Mouse (Mus musculus) liver, embryonic 11.5 days (tissue): Measurements from ENCODE around the gene Vldlr. TPM values are rescaled to one million over a fixed set of nuclear protein-coding genes. Genes with fewer than 3 reads are reported as not detected.

Source experiments
- ATAC-seq: fragments of 200-750 bp; cut with Nextera tagmentation; replicated peaks from 2 replicates; pipeline ENCODE4 v1.8.0; 2017; ENCODE audit warnings: moderate number of reproducible peaks, mild to moderate bottlenecking, moderate TSS enrichment, moderate library complexity; ENCODE audit not compliant: low FRiP score
- DNase-seq: peaks from one replicate; pipeline ENCODE4 v3.0.0-alpha.2; 2017; ENCODE audit warnings: low spot score
- H3K27ac ChIP-seq: fragments of 300-500 bp; sonication (generic); 2 replicates; pipeline ENCODE4 v1.5.1; 2014; ENCODE audit warnings: mild to moderate bottlenecking, low read depth, low read length, control low read depth
- H3K27me3 ChIP-seq: fragments of 300-500 bp; sonication (generic); replicated peaks from 2 replicates; pipeline ENCODE4 v1.6.1; 2014; ENCODE audit warnings: low read length, mixed read lengths; ENCODE audit not compliant: control insufficient read depth, insufficient read depth
- H3K36me3 ChIP-seq: fragments of 300-500 bp; sonication (generic); 2 replicates; pipeline ENCODE4 v1.6.1; 2014; ENCODE audit warnings: mild to moderate bottlenecking, low read length, moderate library complexity, mixed read lengths; ENCODE audit not compliant: control insufficient read depth, insufficient read depth
- H3K4me1 ChIP-seq: fragments of 300-500 bp; sonication (generic); replicated peaks from 2 replicates; pipeline ENCODE4 v1.6.1; 2014; ENCODE audit warnings: low read length, mixed read lengths; ENCODE audit not compliant: control insufficient read depth, insufficient read depth
- H3K4me2 ChIP-seq: fragments of 300-500 bp; sonication (generic); 2 replicates; pipeline ENCODE4 v1.6.1; 2014; ENCODE audit warnings: mild to moderate bottlenecking, control low read depth, moderate library complexity
- H3K4me3 ChIP-seq: fragments of 300-500 bp; sonication (generic); 2 replicates; pipeline ENCODE4 v1.5.1; 2014; ENCODE audit warnings: low read depth, low read length, control low read depth
- H3K9ac ChIP-seq: fragments of 300-500 bp; sonication (generic); 2 replicates; pipeline ENCODE4 v1.6.1; 2014; ENCODE audit warnings: low read depth, low read length, control low read depth
- H3K9me3 ChIP-seq: fragments of 300-500 bp; sonication (generic); 2 replicates; pipeline ENCODE4 v1.6.1; 2016; ENCODE audit warnings: low read length, inconsistent platforms, mixed read lengths; ENCODE audit not compliant: control insufficient read depth
- WGBS: fragments of 180-500 bp; shearing (Covaris S2); extraction: QIAGEN DNeasy Blood & Tissue Kit; methylation state at CpG from one replicate; pipeline ENCODE4 v1.1.7; 2014; 5-methylcytosine and 5-hydroxymethylcytosine counted together
- polyA plus RNA-seq: library from polyadenylated mRNA; unstranded; fragments of >200 nt; fragmentation: Nextera tagmentation; extraction: Ambion mirVana; gene quantifications from 2 replicates; pipeline ENCODE4 v1.2.1, GENCODE M21; 2014

Vldlr gene
- polyA plus RNA-seq, 1 experiment from 2014 or later: 5.6 TPM

GRCm38 (mm10) chr19:27203711-27204238 lies 12.5 kb upstream of the Vldlr start:
- H3K4me1 ChIP-seq: no peaks in the 10 kb centered on the region
- H3K9me3 ChIP-seq: no peaks in the 10 kb centered on the region
- DNase-seq (no peak), ATAC-seq (no peak)
- no peak overlapping the region for H3K9ac ChIP-seq
- no peaks in the 10 kb centered on the region for H3K27me3 ChIP-seq
- no peak overlapping the region for H3K27ac ChIP-seq
- 74% methylated on average over 9 of the region's 9 CpGs for WGBS
- H3K4me2 ChIP-seq: no peak overlapping the region
- no peak overlapping the region for H3K4me3 ChIP-seq
- no peaks in the 10 kb centered on the region for H3K36me3 ChIP-seq

DNA sequence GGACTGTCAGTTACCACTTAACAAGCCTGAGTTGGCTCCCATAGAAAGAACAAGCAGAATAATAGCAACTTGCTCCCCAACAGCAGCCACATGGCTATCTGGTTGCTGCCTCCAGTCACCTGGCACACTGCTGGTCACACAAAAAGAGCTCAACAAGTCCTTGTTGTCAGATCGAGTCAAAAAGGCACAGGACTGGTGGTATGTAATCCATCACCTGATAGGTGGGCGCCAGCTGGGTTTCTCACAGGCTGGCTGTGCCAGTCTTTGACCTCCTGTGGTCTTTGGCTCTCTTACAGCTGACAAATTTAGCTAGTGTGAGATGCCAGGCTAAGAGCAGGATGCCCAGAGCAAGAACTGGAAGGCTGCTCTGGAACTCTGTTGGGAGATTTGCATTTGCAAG lies 5.3 kb upstream of the Vldlr start:
- DNase-seq: no peak
- no peak overlapping the region for H3K4me2 ChIP-seq
- no peaks in the 10 kb centered on the region for H3K36me3 ChIP-seq
- H3K27me3 ChIP-seq: peaks cover 16% of the 10 kb centered on the region
- ATAC-seq: no peak
- H3K27ac ChIP-seq: no peak overlapping the region
- H3K9ac ChIP-seq: no peak overlapping the region
- 65% methylated on average over 2 of the region's 2 CpGs for WGBS
- H3K4me3 ChIP-seq: no peak overlapping the region
- no peaks in the 10 kb centered on the region for H3K9me3 ChIP-seq
- H3K4me1 ChIP-seq: no peaks in the 10 kb centered on the region

GRCm38 (mm10) chr19:27215596-27215995 lies 688 bp upstream of the Vldlr start:
- Histone ChIP-seq H3K4me1 (peaks cover 2% of the 10 kb centered on the region), H3K9me3 (no peaks in the 10 kb centered on the region), H3K27me3 (peaks cover 48% of the 10 kb centered on the region), H3K36me3 (no peaks in the 10 kb centered on the region), H3K4me2 (no peak overlapping the region), H3K9ac (no peak overlapping the region), H3K4me3 (no peak overlapping the region), H3K27ac (no peak overlapping the region)
- ATAC-seq (no peak), DNase-seq (no peak)
- WGBS: 65% methylated on average over 4 of the region's 4 CpGs

- peak overlapping the region; percentile 50 for H3K9ac ChIP-seq
- peak overlapping the region; percentile 68 for H3K4me2 ChIP-seq
- DNase-seq (peak; percentile 56), ATAC-seq (peak; percentile 65)
- H3K27ac ChIP-seq: no peak overlapping the region; the same call in 1 of the 2 replicates
- peaks cover 48% of the 10 kb centered on the region for H3K27me3 ChIP-seq
- WGBS: under 1% methylated on average over 35 of the region's 62 CpGs
- no peaks in the 10 kb centered on the region for H3K9me3 ChIP-seq
- peak overlapping the region; percentile 63 for H3K4me3 ChIP-seq
- no peaks in the 10 kb centered on the region for H3K36me3 ChIP-seq
- peaks cover 2% of the 10 kb centered on the region for H3K4me1 ChIP-seq
Observed at GRCm38 (mm10) chr19:27216767-27217403, 601 bp downstream of the Vldlr start.

DNA sequence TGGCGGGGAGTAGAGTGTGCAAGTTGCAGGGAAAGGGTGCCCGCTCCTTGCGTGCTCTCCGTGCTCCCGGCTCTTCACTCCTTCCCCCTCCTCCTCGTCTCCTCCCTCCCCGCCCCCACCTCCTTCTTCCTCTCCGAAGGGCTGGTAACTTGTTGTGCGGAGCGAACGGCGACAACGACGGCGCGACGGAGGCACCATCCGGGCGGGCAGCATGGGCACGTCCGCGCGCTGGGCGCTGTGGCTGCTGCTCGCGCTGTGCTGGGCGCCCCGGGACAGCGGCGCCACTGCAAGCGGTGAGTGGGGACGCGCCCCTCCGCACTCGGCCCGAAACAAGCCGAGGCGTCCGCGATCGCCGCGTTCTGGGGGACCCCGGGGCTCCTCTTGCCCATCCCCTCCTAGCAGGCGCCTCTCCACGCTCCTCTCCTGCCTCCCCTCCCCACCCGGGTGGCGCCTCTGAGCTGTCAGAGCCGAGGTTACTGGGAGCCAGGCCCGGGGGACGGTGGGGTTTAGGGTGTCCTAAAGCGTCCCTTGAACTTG lies 1.2 kb downstream of the Vldlr start:
- ATAC-seq: peak; percentile 32
- peak overlapping the region; percentile 50 for H3K9ac ChIP-seq
- H3K4me3 ChIP-seq: peak overlapping the region; percentile 63
- H3K4me2 ChIP-seq: peak overlapping the region; percentile 68
- peaks cover 48% of the 10 kb centered on the region for H3K27me3 ChIP-seq
- no peaks in the 10 kb centered on the region for H3K9me3 ChIP-seq
- H3K27ac ChIP-seq: no peak overlapping the region
- peak; percentile 58 for DNase-seq
- H3K4me1 ChIP-seq: peaks cover 2% of the 10 kb centered on the region
- under 1% methylated on average over 50 of the region's 52 CpGs for WGBS
- no peaks in the 10 kb centered on the region for H3K36me3 ChIP-seq

GRCm38 (mm10) chr19:27217941-27218411 lies 1.7 kb downstream of the Vldlr start:
- H3K4me3 ChIP-seq: peak overlapping the region; percentile 63
- no peaks in the 10 kb centered on the region for H3K9me3 ChIP-seq
- peak overlapping the region; percentile 68 for H3K4me2 ChIP-seq
- DNase-seq: peak; percentile 55
- H3K9ac ChIP-seq: peak overlapping the region; percentile 50
- peaks cover 48% of the 10 kb centered on the region for H3K27me3 ChIP-seq
- WGBS: under 1% methylated on average over 32 of the region's 32 CpGs
- peaks cover 2% of the 10 kb centered on the region for H3K4me1 ChIP-seq
- H3K27ac ChIP-seq: no peak overlapping the region
- no peaks in the 10 kb centered on the region for H3K36me3 ChIP-seq
- 0 out of 2 replicates have a peak, but pooled peaks have one; percentile 18 for ATAC-seq

DNA sequence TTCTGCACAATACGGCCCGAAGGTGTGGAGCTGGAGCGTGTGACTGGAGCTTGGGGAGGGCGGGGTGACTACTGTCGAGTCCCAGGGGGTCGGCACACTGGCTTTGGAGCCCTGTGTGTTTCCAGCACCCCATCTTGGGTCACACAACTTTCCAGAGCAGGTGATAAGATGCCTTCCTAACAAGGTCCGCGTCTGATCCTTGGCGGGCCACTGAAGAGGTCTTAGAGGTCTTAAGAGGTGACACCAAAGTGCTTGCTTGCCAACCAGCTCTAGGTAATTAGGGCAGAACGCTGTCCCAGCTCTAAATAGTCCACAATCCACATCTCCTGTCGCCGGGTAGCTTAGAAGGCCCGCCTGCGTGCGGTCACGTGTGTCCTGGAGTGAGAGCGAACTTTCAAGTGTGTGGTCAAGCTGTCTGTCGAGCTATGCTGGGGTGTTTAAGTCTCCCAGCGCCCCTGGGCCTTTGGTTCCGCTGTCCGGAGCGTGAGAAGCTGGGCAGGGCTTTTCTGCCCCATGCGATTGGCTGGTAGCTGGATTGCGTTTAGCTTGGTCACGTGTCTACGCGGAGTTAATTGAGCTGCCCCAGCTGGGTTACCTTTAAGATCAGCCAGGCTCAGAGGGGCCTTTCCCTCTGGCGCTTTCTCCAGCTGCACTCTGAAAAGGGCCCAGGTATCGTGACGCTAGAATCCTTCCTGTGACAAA lies 2.4 kb downstream of the Vldlr start:
- peak overlapping the region; percentile 63 for H3K4me3 ChIP-seq
- no peaks in the 10 kb centered on the region for H3K36me3 ChIP-seq
- H3K9me3 ChIP-seq: no peaks in the 10 kb centered on the region
- 2% methylated on average over 30 of the region's 30 CpGs for WGBS
- ATAC-seq: peak; percentile 38
- DNase-seq: peak; percentile 49
- peak overlapping the region; percentile 68 for H3K4me2 ChIP-seq
- H3K4me1 ChIP-seq: peaks cover 2% of the 10 kb centered on the region
- no peak overlapping the region for H3K27ac ChIP-seq
- peaks cover 48% of the 10 kb centered on the region for H3K27me3 ChIP-seq
- H3K9ac ChIP-seq: no peak overlapping the region

- H3K9ac ChIP-seq: no peak overlapping the region
- ATAC-seq: no peak
- no peaks in the 10 kb centered on the region for H3K9me3 ChIP-seq
- H3K4me3 ChIP-seq: no peak overlapping the region
- H3K4me1 ChIP-seq: peaks cover 2% of the 10 kb centered on the region
- H3K36me3 ChIP-seq: no peaks in the 10 kb centered on the region
- H3K27ac ChIP-seq: no peak overlapping the region
- peaks cover 45% of the 10 kb centered on the region for H3K27me3 ChIP-seq
- no peak for DNase-seq
- H3K4me2 ChIP-seq: no peak overlapping the region; the same call in 1 of the 2 replicates
Observed at GRCm38 (mm10) chr19:27219586-27219985, 3.3 kb downstream of the Vldlr start.
